Comparison of ENCODE assay signal across 18 mouse cellular contexts in the genomic region with DNA sequence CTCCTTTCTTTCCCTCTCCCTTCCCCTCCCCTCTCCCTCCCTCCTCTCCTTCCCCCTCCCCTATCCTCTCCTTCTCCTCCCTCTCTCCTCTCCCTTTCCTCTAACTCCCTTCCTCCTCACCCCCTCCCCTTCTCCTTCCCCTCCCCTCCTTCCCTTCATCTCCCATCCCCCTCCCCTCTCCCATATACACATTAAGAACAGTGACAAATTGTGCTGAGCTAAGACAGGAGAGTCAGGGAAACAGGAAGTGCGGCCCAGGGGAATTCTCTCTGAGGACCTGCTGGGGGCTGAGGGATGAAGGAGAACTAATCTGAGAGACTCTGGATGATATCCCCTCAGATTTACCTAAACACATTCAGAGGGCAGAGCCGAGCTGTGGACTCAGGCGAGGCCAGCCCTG. TPM values are rescaled to one million over a fixed set of nuclear protein-coding genes. Genes with fewer than 3 reads are reported as not detected.
A peak's percentile ranks its signal among the peaks of the same experiment; 100 is the strongest.
DNase-seq lines count a peak whose midpoint lies in the region; ATAC-seq and TF ChIP-seq lines count a peak whose summit lies in the region.
"Had no signal": no experiment of that assay in that cellular context is flagged by ENCODE, and none has a peak within 500 bp of the region (broad histone marks: within the 10 kb centered on the region; RNA-seq: fewer than 3 reads in every experiment).

No protein-coding gene starts in this region.

- H3K4me1 ChIP-seq in kidney, embryonic 14.5 days (ENCODE audit: control insufficient read depth, insufficient read depth, low read length): peaks cover 25% of the 10 kb centered on the region; the same call in 1 of the 2 replicates
- peaks cover 40% of the 10 kb centered on the region for H3K4me1 ChIP-seq in midbrain, embryonic 10.5 days
- H3K4me1 ChIP-seq in midbrain, embryonic 14.5 days (ENCODE audit: control insufficient read depth, insufficient read depth, low read length): peaks cover 13% of the 10 kb centered on the region
- peaks cover 8% of the 10 kb centered on the region for H3K4me1 ChIP-seq in embryonic facial prominence, embryonic 11.5 days (ENCODE audit: control insufficient read depth, insufficient read depth, low read length)
- H3K4me1 ChIP-seq in stomach, embryonic 15.5 days: peaks cover 22% of the 10 kb centered on the region
- 0 out of 2 replicates have a peak, but pooled peaks cover 9% of the 10 kb centered on the region for H3K4me1 ChIP-seq in forebrain, postnatal 0 days (ENCODE audit: insufficient read depth)

- no peaks in the 10 kb centered on the region for H3K27me3 ChIP-seq in kidney, embryonic 14.5 days (ENCODE audit: control insufficient read depth, insufficient read depth, low read length)
- H3K27me3 ChIP-seq in midbrain, embryonic 10.5 days (ENCODE audit: low read depth, poor library complexity, severe bottlenecking): no peaks in the 10 kb centered on the region
- H3K27me3 ChIP-seq in midbrain, embryonic 14.5 days (ENCODE audit: control insufficient read depth, insufficient read depth, low read length): no peaks in the 10 kb centered on the region
- no peaks in the 10 kb centered on the region for H3K27me3 ChIP-seq in embryonic facial prominence, embryonic 11.5 days (ENCODE audit: control insufficient read depth, insufficient read depth, low read length)
- H3K27me3 ChIP-seq in stomach, embryonic 15.5 days (replicated peaks): no peaks in the 10 kb centered on the region
- no peaks in the 10 kb centered on the region for H3K27me3 ChIP-seq in forebrain, postnatal 0 days (ENCODE audit: insufficient read depth, low read length)
- H3K27me3 ChIP-seq: hindbrain, embryonic 12.5 days; midbrain, embryonic 15.5 days; neural tube, embryonic 12.5 days had no signal

- TF ChIP-seq CTCF in forebrain, postnatal 0 days (IDR thresholded peaks at IDR 0.05; ENCODE audit: low read depth): no peak

- no peaks in the 10 kb centered on the region for H3K9me3 ChIP-seq in kidney, embryonic 14.5 days (ENCODE audit: control insufficient read depth, low read length)
- no peaks in the 10 kb centered on the region for H3K9me3 ChIP-seq in midbrain, embryonic 10.5 days (replicated peaks)
- H3K9me3 ChIP-seq in midbrain, embryonic 14.5 days (ENCODE audit: control insufficient read depth, low read length): no peaks in the 10 kb centered on the region
- no peaks in the 10 kb centered on the region for H3K9me3 ChIP-seq in embryonic facial prominence, embryonic 11.5 days (replicated peaks; ENCODE audit: control insufficient read depth, low read length)
- H3K9me3 ChIP-seq in stomach, embryonic 15.5 days: no peaks in the 10 kb centered on the region
- H3K9me3 ChIP-seq in forebrain, postnatal 0 days (ENCODE audit: low read length): no peaks in the 10 kb centered on the region
- H3K9me3 ChIP-seq: hindbrain, embryonic 12.5 days; midbrain, embryonic 15.5 days; neural tube, embryonic 12.5 days had no signal

- no peak for DNase-seq in kidney, adult 11 months
- DNase-seq in midbrain, embryonic 10.5 days (ENCODE audit: low spot score): no peak
- DNase-seq in midbrain, embryonic 14.5 days: no peak
- DNase-seq in embryonic facial prominence, embryonic 11.5 days (ENCODE audit: low spot score): peak; percentile 60
- no peak for DNase-seq in forebrain, postnatal 0 days
- DNase-seq: adrenal gland, adult 8-10 months; cerebellum, adult 18-20 months; thymus, postnatal 25 days had no signal

- whole genome bisulfite sequencing in kidney, embryonic 14.5 days: 30% methylated on average over 3 of the region's 3 CpGs
- 23% methylated on average over 3 of the region's 3 CpGs for WGBS in midbrain, embryonic 10.5 days
- 10% methylated on average over 3 of the region's 3 CpGs for WGBS in midbrain, embryonic 14.5 days
- WGBS in embryonic facial prominence, embryonic 11.5 days: 11% methylated on average over 3 of the region's 3 CpGs
- 26% methylated on average over 3 of the region's 3 CpGs for WGBS in stomach, embryonic 15.5 days
- WGBS in forebrain, postnatal 0 days: 43% methylated on average over 3 of the region's 3 CpGs

- H3K9ac ChIP-seq in kidney, embryonic 14.5 days (ENCODE audit: low read depth, low read length): no peak overlapping the region
- no peak overlapping the region for H3K9ac ChIP-seq in midbrain, embryonic 14.5 days (replicated peaks; ENCODE audit: low read length)
- no peak overlapping the region for H3K9ac ChIP-seq in embryonic facial prominence, embryonic 11.5 days (replicated peaks; ENCODE audit: low read length)
- no peak overlapping the region for H3K9ac ChIP-seq in stomach, embryonic 15.5 days
- no peak overlapping the region for H3K9ac ChIP-seq in forebrain, postnatal 0 days
- H3K9ac ChIP-seq: hindbrain, embryonic 12.5 days; liver, embryonic 14.5 days; midbrain, embryonic 15.5 days; neural tube, embryonic 12.5 days had no signal

- no peak for ATAC-seq in kidney, embryonic 14.5 days (ENCODE audit: low FRiP score, low TSS enrichment)
- no peak for ATAC-seq in midbrain, embryonic 14.5 days (ENCODE audit: low FRiP score, low TSS enrichment)
- no peak for ATAC-seq in embryonic facial prominence, embryonic 11.5 days (replicated peaks; ENCODE audit: insufficient number of reproducible peaks, low FRiP score, low TSS enrichment, low read depth)
- no peak for ATAC-seq in stomach, embryonic 15.5 days (ENCODE audit: insufficient read depth, low FRiP score, low read depth)
- no peak for ATAC-seq in CD4-positive, CD25-positive, alpha-beta regulatory T cell, adult 4 months
- no peak for ATAC-seq in forebrain, postnatal 0 days
- ATAC-seq: midbrain, embryonic 15.5 days had no signal

- no peak overlapping the region for H3K4me3 ChIP-seq in kidney, embryonic 14.5 days (ENCODE audit: low read length)
- H3K4me3 ChIP-seq in midbrain, embryonic 10.5 days: no peak overlapping the region
- no peak overlapping the region for H3K4me3 ChIP-seq in midbrain, embryonic 14.5 days (replicated peaks; ENCODE audit: low read depth, low read length)
- H3K4me3 ChIP-seq in embryonic facial prominence, embryonic 11.5 days (ENCODE audit: low read depth, low read length): no peak overlapping the region
- H3K4me3 ChIP-seq in stomach, embryonic 15.5 days (replicated peaks): no peak overlapping the region
- no peak overlapping the region for H3K4me3 ChIP-seq in forebrain, postnatal 0 days (ENCODE audit: low read depth, low read length)
- H3K4me3 ChIP-seq: erythroblast, embryonic 14.5 days; hindbrain, embryonic 12.5 days; midbrain, embryonic 15.5 days; neural tube, embryonic 12.5 days had no signal

- no peaks in the 10 kb centered on the region for H3K36me3 ChIP-seq in kidney, embryonic 14.5 days (ENCODE audit: control insufficient read depth, insufficient read depth, low read length)
- H3K36me3 ChIP-seq in midbrain, embryonic 10.5 days: no peaks in the 10 kb centered on the region
- no peaks in the 10 kb centered on the region for H3K36me3 ChIP-seq in midbrain, embryonic 14.5 days (ENCODE audit: control insufficient read depth, insufficient read depth, low read length)
- no peaks in the 10 kb centered on the region for H3K36me3 ChIP-seq in embryonic facial prominence, embryonic 11.5 days (replicated peaks; ENCODE audit: control insufficient read depth, insufficient read depth, low read depth, low read length)
- 0 out of 2 replicates have a peak, but pooled peaks cover 4% of the 10 kb centered on the region for H3K36me3 ChIP-seq in stomach, embryonic 15.5 days
- no peaks in the 10 kb centered on the region for H3K36me3 ChIP-seq in forebrain, postnatal 0 days (ENCODE audit: insufficient read depth)
- H3K36me3 ChIP-seq: hindbrain, embryonic 12.5 days; midbrain, embryonic 15.5 days; neural tube, embryonic 12.5 days had no signal

- H3K4me2 ChIP-seq in kidney, embryonic 14.5 days (replicated peaks; ENCODE audit: low read depth, low read length): no peak overlapping the region
- H3K4me2 ChIP-seq in midbrain, embryonic 14.5 days (ENCODE audit: low read length): no peak overlapping the region
- no peak overlapping the region for H3K4me2 ChIP-seq in embryonic facial prominence, embryonic 11.5 days (ENCODE audit: low read depth, low read length)
- no peak overlapping the region for H3K4me2 ChIP-seq in stomach, embryonic 15.5 days
- no peak overlapping the region for H3K4me2 ChIP-seq in forebrain, postnatal 0 days (ENCODE audit: low read depth)
- H3K4me2 ChIP-seq: hindbrain, embryonic 12.5 days; midbrain, embryonic 15.5 days; neural tube, embryonic 12.5 days had no signal

- H3K27ac ChIP-seq in kidney, embryonic 14.5 days (ENCODE audit: low read depth, low read length): peak overlapping the region; percentile 65; the same call in 1 of the 2 replicates
- peak overlapping the region; percentile 60 for H3K27ac ChIP-seq in midbrain, embryonic 10.5 days (replicated peaks)
- H3K27ac ChIP-seq in midbrain, embryonic 14.5 days (replicated peaks; ENCODE audit: low read depth, low read length): no peak overlapping the region
- no peak overlapping the region for H3K27ac ChIP-seq in embryonic facial prominence, embryonic 11.5 days (replicated peaks; ENCODE audit: low read depth, low read length)
- peak overlapping the region; percentile 89 for H3K27ac ChIP-seq in stomach, embryonic 15.5 days
- no peak overlapping the region for H3K27ac ChIP-seq in forebrain, postnatal 0 days (ENCODE audit: low read depth, low read length)
- H3K27ac ChIP-seq: hindbrain, embryonic 12.5 days; liver, embryonic 14.5 days; macrophage; midbrain, embryonic 15.5 days; neural tube, embryonic 12.5 days had no signal

RNA-seq across cellular contexts. Expression of a gene that starts 16.6 kb away (rescaled TPM):
- 9.5 and 13.7 TPM in 2 replicates for polyA plus RNA-seq in kidney, embryonic 14.5 days (2014; fragmentation: Nextera tagmentation; extraction: Ambion mirVana)
- polyA plus RNA-seq in midbrain, embryonic 10.5 days (2016; fragmentation: Nextera tagmentation; extraction: Ambion mirVana): 5.2 and 5.7 TPM in 2 replicates
- 1.6 and 4.2 TPM in 2 replicates for polyA plus RNA-seq in midbrain, embryonic 14.5 days (2014; fragmentation: Nextera tagmentation; extraction: Ambion mirVana)
- polyA plus RNA-seq in embryonic facial prominence, embryonic 11.5 days (2014; fragmentation: Nextera tagmentation; extraction: Ambion mirVana): 2.6 and 3.0 TPM in 2 replicates
- polyA plus RNA-seq in stomach, embryonic 15.5 days (2015; fragmentation: Nextera tagmentation; extraction: Ambion mirVana): 9.8 TPM in 2 replicates
- 10 to 100 TPM; 55.1 to 95.2 TPM for polyA plus RNA-seq in CD4-positive, CD25-positive, alpha-beta regulatory T cell, adult 4 months (2017; shearing (Covaris generic))
- 3.3 and 6.0 TPM in 2 replicates for total RNA-seq in forebrain, postnatal 0 days (2014; rRNA removed)
- 3.4 and 4.2 TPM in 2 replicates for polyA plus RNA-seq in forebrain, postnatal 0 days (2015; fragmentation: Nextera tagmentation; extraction: Ambion mirVana)
- total RNA-seq: MEL had no signal

Comparison
In these comparisons a context has a peak if more than half of its experiments do, and no peak if none do; other contexts are left out.
1. H3K27ac ChIP-seq: peak in kidney, embryonic 14.5 days (single experiment), midbrain, embryonic 10.5 days (single experiment) and stomach, embryonic 15.5 days (single experiment); none in midbrain, embryonic 14.5 days (single experiment), embryonic facial prominence, embryonic 11.5 days (single experiment) and forebrain, postnatal 0 days (single experiment).